Mouse (Mus musculus) frontal cortex, postnatal 36 days (tissue): ENCODE data around the gene Lrit3.
"Not testable (repeated sequence)": the region's sequence is repeated elsewhere in the genome, so short reads cannot be mapped to it uniquely, and the experiment has no call there.

ENCODE experiments used
- DNase-seq, 2 experiments: peaks; one replicate each; pipeline ENCODE4 v3.0.0; 2022; ENCODE audit warnings: low spot score in 2 of 2

Gene Lrit3

DNA sequence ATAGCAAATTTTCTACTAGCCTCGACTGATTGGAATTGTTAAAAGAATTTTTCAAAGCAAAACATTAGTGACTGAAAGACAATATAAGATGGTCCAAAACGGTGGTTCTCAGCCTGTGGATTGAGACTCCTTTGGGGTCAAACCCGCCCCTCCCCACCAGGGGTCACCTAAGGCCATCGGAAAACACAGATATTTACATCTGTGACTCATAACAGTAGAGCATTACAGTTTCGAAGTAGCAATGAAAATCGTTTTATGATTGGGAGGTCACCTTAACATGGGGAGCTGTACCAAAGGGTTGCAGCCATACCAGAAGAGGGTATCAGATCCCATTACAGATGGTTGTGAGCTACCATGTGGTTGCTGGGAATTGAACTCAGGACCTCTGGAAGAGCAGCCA, 32.6 kb downstream of the Lrit3 start:
- no peak for DNase-seq

GRCm38 (mm10) chr3:129766971-129767794, 36.6 kb downstream of the Lrit3 start:
- DNase-seq = no peak

DNA sequence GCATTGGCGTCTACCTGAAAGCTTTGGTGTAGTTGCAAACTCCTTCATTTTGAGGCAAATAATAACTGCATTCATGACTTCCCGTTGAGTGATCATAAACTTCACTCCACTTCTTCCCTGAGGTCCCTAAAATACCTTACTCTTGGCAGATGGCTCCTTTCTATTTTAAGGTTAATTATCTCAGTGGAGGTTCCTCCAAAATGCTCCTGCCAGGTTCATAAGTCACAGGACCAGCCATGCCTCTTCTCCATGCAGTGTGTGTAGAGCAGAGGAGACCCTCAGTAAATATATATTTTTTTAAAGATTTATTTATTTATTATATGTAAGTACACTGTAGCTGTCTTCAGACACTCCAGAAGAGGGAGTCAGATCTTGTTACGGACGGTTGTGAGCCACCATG, 37.7 kb downstream of the Lrit3 start:
- DNase-seq = no peak

DNA sequence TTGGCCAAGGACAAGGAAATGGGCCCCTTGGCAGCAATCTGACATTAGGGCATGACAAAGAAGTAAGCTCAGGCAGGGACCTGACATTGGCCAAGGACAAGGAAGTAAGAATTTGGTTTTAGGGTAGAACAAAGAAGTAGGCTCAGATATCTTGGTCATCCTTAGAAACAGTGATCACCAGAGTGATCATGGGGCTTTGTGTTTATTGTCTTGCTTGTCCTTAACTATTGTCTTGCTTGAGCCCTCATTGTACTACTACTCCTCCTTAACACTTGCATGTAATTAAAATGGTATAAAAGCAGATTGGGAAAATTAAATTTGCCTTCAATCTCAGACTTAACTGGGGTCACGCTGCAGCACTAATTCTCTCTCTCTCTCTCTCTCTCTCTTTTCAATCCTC, 46.2 kb downstream of the Lrit3 start:
- DNase-seq = not testable (repeated sequence)

GRCm38 (mm10) chr3:129754650-129755604, 48.9 kb downstream of the Lrit3 start, which contains the start of gene Egf:
TSS of gene Egf (minus strand) at chr3:129755316.
- DNase-seq = peak; percentile 7 to 14

- DNase-seq = no peak
Observed at GRCm38 (mm10) chr3:129744803-129745202, 59.0 kb downstream of the Lrit3 start.

DNA sequence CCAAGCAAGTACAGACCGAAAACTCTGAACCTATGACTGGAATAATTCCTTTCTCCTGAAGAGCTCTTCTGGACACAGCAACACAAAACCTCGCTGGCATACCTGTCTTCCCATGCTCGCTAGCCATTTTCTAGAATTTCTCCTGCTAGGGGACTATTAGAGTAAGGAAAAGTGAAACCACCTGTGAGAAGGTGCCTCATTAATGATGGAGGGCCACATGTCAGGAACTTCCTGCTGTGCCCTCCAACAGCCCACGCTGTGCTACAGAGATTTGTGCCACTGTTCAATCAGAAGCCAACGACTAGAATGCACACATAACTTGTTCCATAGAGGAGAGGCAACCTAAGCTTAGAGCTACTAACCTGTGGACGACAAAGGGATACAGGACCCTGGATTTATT, 61.0 kb downstream of the Lrit3 start:
- DNase-seq = no peak

GRCm38 (mm10) chr3:129738291-129739183, 65.3 kb downstream of the Lrit3 start:
- DNase-seq = no peak
